ENCODE assay signal across 8 mouse cellular contexts in the genomic region with DNA sequence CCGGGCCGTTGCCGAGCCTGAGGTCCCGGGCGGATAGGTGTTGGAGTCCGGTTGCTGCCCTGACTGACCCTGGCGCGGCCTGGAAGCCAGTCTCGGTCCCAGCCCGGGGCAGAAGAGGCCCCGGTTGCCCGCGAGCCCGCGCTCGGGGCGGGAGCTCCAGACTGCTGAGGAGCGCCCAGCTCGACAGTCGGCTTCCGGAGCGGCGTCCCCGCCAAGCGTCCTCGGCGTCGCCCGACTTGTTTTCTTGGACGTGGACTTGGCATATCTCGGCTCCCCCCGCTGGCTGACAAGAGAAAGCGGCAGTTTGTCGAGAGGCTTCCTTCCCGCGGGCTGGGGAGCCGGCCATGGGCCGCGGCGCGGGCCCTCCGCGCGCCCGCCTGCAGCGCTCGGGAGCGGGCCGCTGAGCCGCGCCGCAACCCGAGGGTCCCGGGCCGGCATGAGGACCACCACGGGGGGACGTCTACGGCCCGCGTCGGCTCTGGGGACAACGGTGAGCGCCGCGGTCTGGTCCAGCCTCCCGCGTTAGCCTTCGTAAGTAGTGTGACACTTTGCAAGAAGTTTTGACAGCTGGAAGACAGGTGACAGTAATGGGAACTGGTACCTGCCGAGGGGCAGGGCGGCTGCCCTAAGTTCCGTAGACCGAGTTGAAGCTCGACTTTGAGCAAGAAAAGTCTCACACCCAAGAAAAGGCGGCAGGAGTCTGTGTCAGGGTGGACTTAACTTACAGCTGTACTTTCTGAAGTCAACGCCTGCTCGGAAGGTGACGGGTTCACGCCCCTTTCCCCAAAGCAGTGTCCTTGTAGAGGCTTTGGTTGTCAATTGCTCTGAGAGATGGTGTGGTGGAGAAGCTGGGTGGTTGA. TPM values are rescaled to one million over a fixed set of nuclear protein-coding genes. Genes with fewer than 3 reads are reported as not detected.
DNase-seq lines count a peak whose midpoint lies in the region; ATAC-seq and TF ChIP-seq lines count a peak whose summit lies in the region.

No protein-coding gene starts in this region.

- intact Hi-C loops in heart, adult 2 months (cut with DNase I): loop anchor here (5.0 kb wide), 1 partner anchor 82 kb away; a partner anchor contains a TSS

- H3K4me3 ChIP-seq in embryonic facial prominence, embryonic 10.5 days: peak overlapping the region; percentile 97
- peak overlapping the region; percentile 77 for H3K4me3 ChIP-seq in heart, adult 2 months
- H3K4me3 ChIP-seq in liver, embryonic 11.5 days (ENCODE audit: low read depth, low read length): peak overlapping the region; percentile 75

- WGBS in embryonic facial prominence, embryonic 10.5 days: under 1% methylated on average over 78 of the region's 78 CpGs
- under 1% methylated on average over 78 of the region's 78 CpGs for whole genome bisulfite sequencing in heart, adult 2 months
- under 1% methylated on average over 78 of the region's 78 CpGs for WGBS in liver, embryonic 11.5 days

- no peaks in the 10 kb centered on the region for H3K27me3 ChIP-seq in embryonic facial prominence, embryonic 10.5 days (replicated peaks; ENCODE audit: low read depth, poor library complexity, severe bottlenecking)
- no peaks in the 10 kb centered on the region for H3K27me3 ChIP-seq in heart, adult 2 months (ENCODE audit: control insufficient read depth, insufficient read depth, low read length)
- no peaks in the 10 kb centered on the region for H3K27me3 ChIP-seq in liver, embryonic 11.5 days (replicated peaks; ENCODE audit: control insufficient read depth, insufficient read depth, low read length)

- H3K79me2 ChIP-seq in heart, adult 2 months (replicated peaks; ENCODE audit: control insufficient read depth, insufficient read depth, low read length): peaks cover 6% of the 10 kb centered on the region

- H3K27ac ChIP-seq in embryonic facial prominence, embryonic 10.5 days (replicated peaks): peak overlapping the region; percentile 95
- peak overlapping the region; percentile 98 for H3K27ac ChIP-seq in heart, adult 2 months
- peak overlapping the region; percentile 97 for H3K27ac ChIP-seq in liver, embryonic 11.5 days (ENCODE audit: low read depth, low read length)

- ATAC-seq in liver, embryonic 11.5 days (replicated peaks; ENCODE audit: low FRiP score): peak; percentile 74
- ATAC-seq in monocyte, adult 5-6 weeks (replicated peaks; ENCODE audit: insufficient number of reproducible peaks, low FRiP score, low TSS enrichment, poor library complexity, severe bottlenecking): peak; percentile 40; the same call in 1 of the 2 replicates

- H3K4me1 ChIP-seq in embryonic facial prominence, embryonic 10.5 days: peaks cover 31% of the 10 kb centered on the region
- H3K4me1 ChIP-seq in heart, adult 2 months (ENCODE audit: control insufficient read depth, insufficient read depth, low read length): peaks cover 7% of the 10 kb centered on the region
- H3K4me1 ChIP-seq in liver, embryonic 11.5 days (replicated peaks; ENCODE audit: control insufficient read depth, insufficient read depth, low read length): peaks cover 9% of the 10 kb centered on the region

- peak; percentile 39 for TF ChIP-seq CTCF in heart, adult 2 months (IDR thresholded peaks at IDR 0.05)

- peak overlapping the region; percentile 85 for H3K4me2 ChIP-seq in liver, embryonic 11.5 days

- peak overlapping the region; percentile 91 for H3K9ac ChIP-seq in heart, adult 2 months (ENCODE audit: low read depth, low read length)
- H3K9ac ChIP-seq in liver, embryonic 11.5 days (ENCODE audit: low read depth, low read length): peak overlapping the region; percentile 90

- no peak for TF ChIP-seq POLR2A in heart, adult 2 months (IDR thresholded peaks at IDR 0.05; ENCODE audit: insufficient read depth, low read depth, low read length)

- TF ChIP-seq EP300 in heart, adult 2 months (IDR thresholded peaks at IDR 0.05; ENCODE audit: insufficient read depth, low read depth, low read length): no peak

- DNase-seq in 3134 (ENCODE audit: extremely low read depth, insufficient read length, low spot score): peak; percentile 62
- DNase-seq in adrenal gland, adult 18-20 months (ENCODE audit: low spot score in 2 of 2): peak; percentile 74 to 76
- DNase-seq in embryonic facial prominence, embryonic 10.5 days (ENCODE audit: low spot score): peak; percentile 83
- DNase-seq in heart, adult 2 months: peak; percentile 86 to 89
- peak; percentile 81 for DNase-seq in kidney, adult 9 months
- DNase-seq in liver, embryonic 11.5 days (ENCODE audit: low spot score): peak; percentile 67
- peak; percentile 69 for DNase-seq in spleen, postnatal 36 days (ENCODE audit: low spot score in 2 of 2)

- no peaks in the 10 kb centered on the region for H3K9me3 ChIP-seq in embryonic facial prominence, embryonic 10.5 days
- no peaks in the 10 kb centered on the region for H3K9me3 ChIP-seq in liver, embryonic 11.5 days (ENCODE audit: control insufficient read depth, low read length)

- peaks cover 53% of the 10 kb centered on the region for H3K36me3 ChIP-seq in embryonic facial prominence, embryonic 10.5 days (replicated peaks)
- peaks cover 36% of the 10 kb centered on the region for H3K36me3 ChIP-seq in heart, adult 2 months (ENCODE audit: control insufficient read depth, insufficient read depth, low read length)
- H3K36me3 ChIP-seq in liver, embryonic 11.5 days (ENCODE audit: control insufficient read depth, insufficient read depth, low read length): peaks cover 12% of the 10 kb centered on the region

RNA-seq across cellular contexts. Expression of a gene that starts 0.6 kb away (rescaled TPM):
- 10 to 100 TPM; 30.5 to 37.4 TPM for total RNA-seq in adrenal gland, adult 18-20 months (2021)
- polyA plus RNA-seq in embryonic facial prominence, embryonic 10.5 days (2016; fragmentation: Nextera tagmentation; extraction: Ambion mirVana): 18.5 and 20.0 TPM in 2 replicates
- 10 to 100 TPM; 22.8 to 23.1 TPM for total RNA-seq in heart, adult 2 months (2021)
- polyA plus RNA-seq in heart, adult 2 months (2012; rRNA removed): 15.8 and 21.2 TPM in 2 replicates
- 17.2 and 19.2 TPM in 2 replicates for polyA plus RNA-seq in liver, embryonic 11.5 days (2014; fragmentation: Nextera tagmentation; extraction: Ambion mirVana)
- total RNA-seq in monocyte, adult 5-6 weeks (2017): 55.2 to 74.4 TPM (median 61.2 TPM) in 3 replicates

RNA-seq across cellular contexts. Expression of a gene that starts 0.8 kb away (rescaled TPM):
- 10 to 100 TPM; 88.1 to 99.2 TPM for total RNA-seq in adrenal gland, adult 18-20 months (2021)
- polyA plus RNA-seq in embryonic facial prominence, embryonic 10.5 days (2016; fragmentation: Nextera tagmentation; extraction: Ambion mirVana): 211 and 221 TPM in 2 replicates
- total RNA-seq in heart, adult 2 months (2021): 10 to 100 TPM; 39.2 to 42.9 TPM
- polyA plus RNA-seq in heart, adult 2 months (2012; rRNA removed): 35.9 and 48.6 TPM in 2 replicates
- polyA plus RNA-seq in liver, embryonic 11.5 days (2014; fragmentation: Nextera tagmentation; extraction: Ambion mirVana): 84.8 and 96.2 TPM in 2 replicates
- 129 to 168 TPM (median 139 TPM) in 3 replicates for total RNA-seq in monocyte, adult 5-6 weeks (2017)

RNA-seq across cellular contexts. Expression of a gene that starts 37.1 kb away (rescaled TPM):
- total RNA-seq in adrenal gland, adult 18-20 months (2021): 10 to 100 TPM; 20.7 to 28.3 TPM
- polyA plus RNA-seq in embryonic facial prominence, embryonic 10.5 days (2016; fragmentation: Nextera tagmentation; extraction: Ambion mirVana): 63.6 and 66.2 TPM in 2 replicates
- total RNA-seq in heart, adult 2 months (2021): 10 to 100 TPM; 15.5 to 19.4 TPM
- polyA plus RNA-seq in heart, adult 2 months (2012; rRNA removed): 50.7 and 63.0 TPM in 2 replicates
- 65.2 and 65.9 TPM in 2 replicates for polyA plus RNA-seq in liver, embryonic 11.5 days (2014; fragmentation: Nextera tagmentation; extraction: Ambion mirVana)
- total RNA-seq in monocyte, adult 5-6 weeks (2017): 16.4 to 45.3 TPM (median 35.2 TPM) in 3 replicates

RNA-seq across cellular contexts. Expression of a gene that starts 43.4 kb away (rescaled TPM):
- total RNA-seq in adrenal gland, adult 18-20 months (2021): not detected
- 3.4 and 3.6 TPM in 2 replicates for polyA plus RNA-seq in embryonic facial prominence, embryonic 10.5 days (2016; fragmentation: Nextera tagmentation; extraction: Ambion mirVana)
- not detected for total RNA-seq in heart, adult 2 months (2021)
- 2.1 TPM in 1 of 2 replicates, not detected in the other for polyA plus RNA-seq in heart, adult 2 months (2012; rRNA removed)
- 4.3 and 4.8 TPM in 2 replicates for polyA plus RNA-seq in liver, embryonic 11.5 days (2014; fragmentation: Nextera tagmentation; extraction: Ambion mirVana)
- total RNA-seq in monocyte, adult 5-6 weeks (2017): not detected in 3 replicates

RNA-seq across cellular contexts. Expression of a gene that starts 52.8 kb away (rescaled TPM):
- total RNA-seq in adrenal gland, adult 18-20 months (2021): not detected
- polyA plus RNA-seq in embryonic facial prominence, embryonic 10.5 days (2016; fragmentation: Nextera tagmentation; extraction: Ambion mirVana): not detected in 2 replicates
- not detected for total RNA-seq in heart, adult 2 months (2021)
- 0.20 and 0.23 TPM in 2 replicates for polyA plus RNA-seq in heart, adult 2 months (2012; rRNA removed)
- not detected in 2 replicates for polyA plus RNA-seq in liver, embryonic 11.5 days (2014; fragmentation: Nextera tagmentation; extraction: Ambion mirVana)
- not detected in 3 replicates for total RNA-seq in monocyte, adult 5-6 weeks (2017)

Comparison
In these comparisons a context has a peak if more than half of its experiments do, and no peak if none do; other contexts are left out.
1. Peak in every context shown above with its lines: DNase-seq, ATAC-seq, H3K4me3 ChIP-seq and H3K27ac ChIP-seq.